Mouse (Mus musculus) myocyte (in vitro differentiated cells): ENCODE measurements around the gene Lamb3.

Experiments
- CEBPB ChIP-seq: IDR thresholded peaks from 2 replicates; pipeline ENCODE4 v1.6.1; 2011; ENCODE audit warnings: mild to moderate bottlenecking, moderate library complexity; ENCODE audit not compliant: poor library complexity, insufficient read depth, severe bottlenecking
- E2F4 ChIP-seq: IDR thresholded peaks from one replicate; pipeline ENCODE4 v1.6.1; 2011; ENCODE audit warnings: mild to moderate bottlenecking, control low read depth, moderate library complexity; ENCODE audit not compliant: insufficient read depth
- MAX ChIP-seq: IDR thresholded peaks from one replicate; pipeline ENCODE4 v1.6.1; 2011; ENCODE audit warnings: low read depth, mild to moderate bottlenecking, control low read depth
- MYOD1 ChIP-seq, 3 experiments: IDR thresholded peaks; one replicate each; pipeline ENCODE4 v1.6.1; 2011; ENCODE audit warnings: control low read depth in 2 of 3, low read depth in 2 of 3, mild to moderate bottlenecking in 2 of 3, moderate library complexity in 1 of 3; ENCODE audit not compliant: insufficient read length in 2 of 3, control insufficient read depth in 1 of 3
- MYOG ChIP-seq, 3 experiments: IDR thresholded peaks; one replicate each; pipeline ENCODE4 v1.6.1; 2011; ENCODE audit warnings: control low read depth in 2 of 3, low read depth in 2 of 3, mild to moderate bottlenecking in 2 of 3; ENCODE audit not compliant: insufficient read length in 2 of 3, control insufficient read depth in 1 of 3, insufficient read depth in 1 of 3
- POLR2A ChIP-seq: IDR thresholded peaks from one replicate; pipeline ENCODE4 v1.6.1; 2011; ENCODE audit warnings: low read depth, mild to moderate bottlenecking, control low read depth, moderate library complexity; ENCODE audit not compliant: insufficient read length
- POLR2AphosphoS2 ChIP-seq: IDR thresholded peaks from one replicate; pipeline ENCODE4 v1.6.1; 2011; ENCODE audit warnings: low read depth, control low read depth; ENCODE audit not compliant: insufficient read length
- SRF ChIP-seq: IDR thresholded peaks from one replicate; pipeline ENCODE4 v1.6.1; 2011; ENCODE audit warnings: low read depth; ENCODE audit not compliant: control insufficient read depth, insufficient read length
- TCF12 ChIP-seq: IDR thresholded peaks from one replicate; pipeline ENCODE4 v1.6.1; 2011; ENCODE audit warnings: mild to moderate bottlenecking, control low read depth; ENCODE audit not compliant: poor library complexity, insufficient read depth, severe bottlenecking
- USF1 ChIP-seq: IDR thresholded peaks from one replicate; pipeline ENCODE4 v1.6.1; 2011; ENCODE audit warnings: low read depth, mild to moderate bottlenecking, control low read depth, moderate library complexity

DNA sequence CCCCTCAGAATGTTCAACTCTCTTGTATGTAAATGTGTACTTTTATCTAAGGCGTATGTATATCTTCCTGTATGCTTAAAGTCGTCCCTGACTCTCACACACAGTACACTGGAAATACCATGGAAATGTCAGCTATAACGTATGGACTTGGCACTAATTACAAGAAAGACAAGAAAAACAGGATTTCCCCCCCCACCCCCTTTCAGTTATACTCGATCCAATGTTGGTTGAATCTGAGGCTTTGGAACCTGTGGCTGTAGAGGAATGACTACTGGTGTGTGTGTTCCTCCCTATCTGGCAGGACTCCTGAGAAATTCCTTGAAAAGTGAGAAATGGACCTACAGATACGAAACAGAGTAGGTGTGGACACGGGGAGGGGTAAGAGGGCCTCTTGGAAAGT is 19.2 kb upstream of the Lamb3 start:
- TF ChIP-seq SRF (no peak), POLR2A (no peak), MYOD1 (IDR thresholded peaks at IDR 0.05; ENCODE audit: control insufficient read depth in 1 of 3, insufficient read length in 2 of 3, low read depth in 2 of 3) (no peak), E2F4 (no peak), USF1 (no peak), MYOG (IDR thresholded peaks at IDR 0.05; ENCODE audit: control insufficient read depth in 1 of 3, insufficient read depth in 1 of 3, insufficient read length in 2 of 3, low read depth in 2 of 3) (no peak), CEBPB (no peak), POLR2AphosphoS2 (no peak), TCF12 (no peak), MAX (no peak)
